Mouse (Mus musculus) adrenal gland, adult 8-10 months (tissue): ENCODE measurements around the gene Tmem45a. TPM values are rescaled to one million over a fixed set of nuclear protein-coding genes. Genes with fewer than 3 reads are reported as not detected.

Source experiments
- DNase-seq: peaks from one replicate; pipeline ENCODE4 v3.0.0; 2022
- total RNA-seq, 4 experiments: library from RNA; stranded (reverse); gene quantifications; 2 replicates each; pipeline ENCODE4 v1.2.4; 2022

Tmem45a gene
- total RNA-seq, 4 experiments from 2014 or later = 4.8 to 9.5 (median 6.4) TPM

DNA sequence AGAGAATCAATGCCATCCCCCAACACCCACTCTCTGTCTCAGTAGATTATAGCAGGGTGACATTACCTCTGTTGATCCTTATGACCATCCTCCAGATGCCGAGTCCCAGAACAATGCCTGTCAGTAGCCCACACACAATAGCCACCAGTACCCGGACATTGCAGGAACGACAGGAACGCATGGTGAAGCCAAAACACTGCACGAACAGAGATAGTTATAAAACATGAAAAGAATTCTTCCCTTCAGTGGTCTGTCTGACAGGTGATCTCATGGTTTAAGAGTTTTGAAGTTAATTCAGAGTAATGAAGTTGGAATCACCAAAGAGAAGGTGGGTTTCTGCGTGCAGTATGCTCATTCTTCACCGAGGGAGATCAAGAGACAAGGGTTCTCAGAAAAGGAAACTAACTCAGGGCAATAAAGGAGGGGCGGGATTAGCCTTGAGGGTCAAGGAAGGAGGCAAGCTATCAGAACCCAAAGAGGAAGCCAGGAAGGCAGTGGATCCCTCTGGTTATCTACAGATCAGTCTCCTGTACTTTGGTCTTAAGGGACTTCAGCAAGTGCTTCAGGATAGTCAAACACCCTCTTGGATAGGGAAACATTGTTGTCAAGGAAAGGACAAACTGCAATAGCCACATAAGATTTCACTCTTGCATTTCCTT is 90.4 kb downstream of the Tmem45a start, which contains the start of gene Adgrg7:
Gene Adgrg7, minus strand, starts transcription at position 375 of the 659 bp plus-strand sequence.
- DNase-seq = no peak

DNA sequence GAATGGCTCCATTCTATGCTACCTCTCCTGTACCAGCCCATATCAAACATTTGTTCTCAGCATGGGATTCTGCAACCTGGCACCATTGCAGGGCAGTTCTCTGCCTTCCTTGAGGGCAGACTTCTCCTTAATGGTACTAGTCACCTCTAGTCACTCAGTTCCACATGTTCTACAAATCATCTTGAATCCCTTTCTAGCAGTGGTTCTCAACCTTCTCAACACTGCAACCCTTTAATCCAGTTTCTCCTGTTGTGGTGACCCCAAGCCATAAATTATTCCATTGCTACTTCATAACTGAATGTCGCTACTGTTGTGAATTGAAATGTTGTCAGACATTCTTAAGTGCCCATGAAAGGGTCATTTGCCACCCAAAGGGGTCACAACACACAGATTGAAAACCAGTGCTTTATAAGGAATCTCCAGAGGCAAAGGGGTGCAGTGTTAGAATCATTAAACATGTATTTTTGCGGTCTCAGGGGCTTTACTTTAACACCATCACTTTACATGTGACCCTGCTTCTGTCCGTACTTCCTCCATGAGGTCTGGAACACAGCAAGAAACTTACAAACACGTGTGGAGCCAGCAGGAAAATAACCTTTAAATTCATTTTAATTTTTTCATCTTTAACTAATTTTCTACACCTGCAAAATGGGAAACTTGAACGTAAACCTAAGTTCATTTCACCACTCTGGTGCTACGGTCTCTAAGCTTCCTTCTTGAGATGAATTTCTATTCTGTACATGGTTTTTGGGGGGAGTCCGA is 91.4 kb downstream of the Tmem45a start:
- DNase-seq = no peak

DNA sequence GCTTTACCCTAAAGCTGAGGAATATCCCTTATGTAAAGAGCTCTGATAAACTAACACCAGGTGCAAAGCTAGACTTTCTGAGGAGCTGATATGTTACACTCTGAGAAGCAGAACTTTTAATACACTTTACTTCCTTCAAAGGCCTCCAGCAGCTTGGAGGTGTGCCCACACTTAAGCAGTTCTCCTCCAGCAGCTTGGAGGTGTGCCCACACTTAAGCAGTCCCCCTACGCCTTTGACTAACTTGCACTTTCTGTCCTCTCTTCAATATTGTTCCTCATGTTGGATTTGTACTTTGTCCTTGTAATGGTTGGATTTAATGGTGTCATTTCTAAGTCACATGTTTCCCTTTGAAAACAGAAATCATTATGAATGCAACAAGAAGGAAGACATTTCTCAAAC is 92.2 kb downstream of the Tmem45a start:
- DNase-seq = no peak

DNA sequence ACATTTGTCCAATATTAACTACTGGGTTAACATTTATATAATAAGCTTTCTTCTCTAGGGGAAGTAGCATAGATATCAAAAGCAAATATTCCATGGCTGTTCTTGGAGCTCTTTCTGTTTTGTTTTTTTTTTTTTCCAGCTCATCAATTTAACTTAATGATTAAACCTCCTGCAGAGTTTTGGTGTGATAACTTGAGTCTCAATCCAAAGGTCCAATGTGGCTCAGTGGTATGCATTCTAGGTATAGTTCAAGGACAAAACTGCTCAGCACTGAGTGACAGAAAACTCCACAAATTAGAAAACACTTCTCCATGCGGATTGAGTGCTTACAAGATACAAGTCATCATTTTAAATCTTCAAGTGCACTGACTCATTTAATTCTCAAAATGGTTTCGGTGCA is 100.0 kb downstream of the Tmem45a start:
- no peak for DNase-seq

- DNase-seq = no peak
Measured at GRCm38 (mm10) chr16:56771163-56772105, 114.5 kb downstream of the Tmem45a start.

Other genes with a start within 250 kb of the Tmem45a start
- 10 to 100 TPM; 61.0 to 76.1 (median 66.5) TPM for gene Tfg, start 168.7 kb downstream of the Tmem45a start, total RNA-seq
- gene Adgrg7, start 90.3 kb downstream of the Tmem45a start, total RNA-seq = under 1 TPM in 3 of 4 experiments, not detected in 1; 0.17 to 0.46 (median 0.35) TPM
- gene Lnp1, start 41.9 kb upstream of the Tmem45a start, total RNA-seq = not detected
- gene Tmem45a2, start 185.2 kb upstream of the Tmem45a start, total RNA-seq = not detected
- gene Tomm70a, start 235.5 kb upstream of the Tmem45a start, total RNA-seq = 10 to 100 TPM; 50.4 to 54.6 (median 52.8) TPM